Mouse (Mus musculus) liver, embryonic 14.5 days (tissue): ENCODE data around the gene Ift46. TPM values are rescaled to one million over a fixed set of nuclear protein-coding genes. Genes with fewer than 3 reads are reported as not detected.

Experiments
- ATAC-seq: fragments of 200-750 bp; cut with Nextera tagmentation; 2 replicates; pipeline ENCODE4 v1.8.0; 2017; ENCODE audit warnings: moderate number of reproducible peaks, mild to moderate bottlenecking, moderate library complexity; ENCODE audit not compliant: insufficient read depth
- DNase-seq, 3 experiments: peaks; one replicate each; pipeline ENCODE4 v3.0.0-alpha.2; 2012 to 2013; ENCODE audit warnings: low read depth in 3 of 3, low spot score in 3 of 3
- H3K27ac ChIP-seq: fragments of 300-500 bp; sonication (generic); 2 replicates; pipeline ENCODE4 v1.5.1; 2014; ENCODE audit warnings: moderate library complexity, mild to moderate bottlenecking, control low read depth, inconsistent platforms
- H3K27me3 ChIP-seq: fragments of 300-500 bp; sonication (generic); 2 replicates; pipeline ENCODE4 v1.6.1; 2014; ENCODE audit warnings: mild to moderate bottlenecking, low read length, moderate library complexity; ENCODE audit not compliant: control insufficient read depth, insufficient read depth
- H3K36me3 ChIP-seq: fragments of 300-500 bp; sonication (generic); replicated peaks from 2 replicates; pipeline ENCODE4 v1.6.1; 2014; ENCODE audit warnings: low read depth; ENCODE audit not compliant: control insufficient read depth, insufficient read depth
- H3K4me1 ChIP-seq, 2 experiments: fragments of 200-500 bp in 1 of 2; fragments of 300-500 bp in 1 of 2; sonication (generic) in 1 of 2; replicated peaks; 2 replicates each; pipeline ENCODE4 v1.6.1; 2012 to 2014; ENCODE audit warnings: antibody characterized with exemption in 1 of 2, inconsistent platforms in 1 of 2, low read length in 1 of 2; ENCODE audit not compliant: control insufficient read depth in 2 of 2, insufficient read depth in 2 of 2
- H3K4me2 ChIP-seq: fragments of 300-500 bp; sonication (generic); 2 replicates; pipeline ENCODE4 v1.6.1; 2014; ENCODE audit warnings: low read depth, mild to moderate bottlenecking, control low read depth, moderate library complexity
- H3K4me3 ChIP-seq, 2 experiments: fragments of 200-500 bp in 1 of 2; fragments of 300-500 bp in 1 of 2; sonication (generic) in 1 of 2; 2 replicates each; pipeline ENCODE4 v1.5.1; 2012 to 2014; ENCODE audit warnings: low read depth in 2 of 2, low read length in 2 of 2, mild to moderate bottlenecking in 2 of 2, control low read depth in 1 of 2, inconsistent platforms in 1 of 2, moderate library complexity in 1 of 2; ENCODE audit not compliant: insufficient read depth in 1 of 2
- H3K9ac ChIP-seq: fragments of 300-500 bp; sonication (generic); replicated peaks from 2 replicates; pipeline ENCODE4 v1.6.1; 2014; ENCODE audit warnings: mild to moderate bottlenecking, control low read depth, moderate library complexity
- H3K9me3 ChIP-seq: fragments of 300-500 bp; sonication (generic); 2 replicates; pipeline ENCODE4 v1.6.1; 2016; ENCODE audit warnings: low read length, mixed read lengths; ENCODE audit not compliant: control insufficient read depth
- CTCF ChIP-seq: IDR thresholded peaks from 2 replicates; pipeline ENCODE4 v1.5.1; 2016; ENCODE audit warnings: antibody characterized with exemption, low read depth, control low read depth
- EP300 ChIP-seq: IDR thresholded peaks from 2 replicates; pipeline ENCODE4 v1.6.1; 2016; ENCODE audit warnings: antibody characterized with exemption, low read depth
- WGBS: fragments of 180-500 bp; shearing (Covaris S2); extraction: QIAGEN DNeasy Blood & Tissue Kit; methylation state at CpG from one replicate; pipeline ENCODE4 v1.1.7; 2014; ENCODE audit not compliant: insufficient replicate concordance; 5-methylcytosine and 5-hydroxymethylcytosine counted together
- polyA plus RNA-seq, 2 experiments: library from polyadenylated mRNA; depleted of rRNA in 1 of 2; stranded (reverse) in 1 of 2; unstranded in 1 of 2; fragments of >200 nt; fragmentation: Nextera tagmentation in 1 of 2; extraction: Ambion mirVana in 1 of 2; gene quantifications; 2 replicates each; pipeline versions ENCODE4 v1.2.1 to v1.2.3; 2012 to 2014

The Ift46 gene
- polyA plus RNA-seq, 2 experiments = 11.3 to 17.3 TPM

GRCm38 (mm10) chr9:44836439-44836838, 68.7 kb downstream of the Ift46 start:
- Histone ChIP-seq H3K27ac (no peak overlapping the region), H3K27me3 (no peaks in the 10 kb centered on the region), H3K36me3 (peaks cover 37% of the 10 kb centered on the region), H3K4me2 (no peak overlapping the region), H3K4me1 (no peaks in the 10 kb centered on the region), H3K9me3 (no peaks in the 10 kb centered on the region), H3K9ac (no peak overlapping the region), H3K4me3 (no peak overlapping the region)
- ATAC-seq (no peak), DNase-seq (peak; percentile 44 to 52 (median 45))
- WGBS = 42% methylated on average over 7 of the region's 7 CpGs
- TF ChIP-seq CTCF (peak; percentile 84), EP300 (no peak)

- Histone ChIP-seq H3K36me3 (peaks cover 49% of the 10 kb centered on the region), H3K9me3 (no peaks in the 10 kb centered on the region), H3K27ac (no peak overlapping the region), H3K9ac (no peak overlapping the region), H3K4me3 (no peak overlapping the region), H3K27me3 (no peaks in the 10 kb centered on the region), H3K4me2 (no peak overlapping the region), H3K4me1 (no peaks in the 10 kb centered on the region)
- TF ChIP-seq CTCF (peak; percentile 68), EP300 (no peak)
- no peak for DNase-seq
- 77% methylated on average over 10 of the region's 10 CpGs for WGBS
- ATAC-seq = no peak
Measured at GRCm38 (mm10) chr9:44841241-44841640, 73.5 kb downstream of the Ift46 start.

Other genes with a start within 250 kb of the Ift46 start
- gene Cxcr5, start 206.0 kb upstream of the Ift46 start, polyA plus RNA-seq (2012; rRNA removed) = 0.03 TPM in 2 replicates
- not detected in 2 replicates for gene Cxcr5, start 206.0 kb upstream of the Ift46 start, polyA plus RNA-seq (2014; fragmentation: Nextera tagmentation; extraction: Ambion mirVana)
- gene Ddx6, start 163.0 kb upstream of the Ift46 start, polyA plus RNA-seq (2012; rRNA removed) = 6.4 and 9.4 TPM in 2 replicates
- 4.4 and 4.9 TPM in 2 replicates for gene Ddx6, start 163.0 kb upstream of the Ift46 start, polyA plus RNA-seq (2014; fragmentation: Nextera tagmentation; extraction: Ambion mirVana)
- gene Treh, start 94.7 kb upstream of the Ift46 start, polyA plus RNA-seq (2012; rRNA removed) = not detected in 2 replicates
- not detected in 2 replicates for gene Treh, start 94.7 kb upstream of the Ift46 start, polyA plus RNA-seq (2014; fragmentation: Nextera tagmentation; extraction: Ambion mirVana)
- gene Phldb1, start 32.7 kb upstream of the Ift46 start, polyA plus RNA-seq (2012; rRNA removed) = 2.6 and 2.7 TPM in 2 replicates
- gene Phldb1, start 32.7 kb upstream of the Ift46 start, polyA plus RNA-seq (2014; fragmentation: Nextera tagmentation; extraction: Ambion mirVana) = 1.6 and 2.3 TPM in 2 replicates
- 26.6 and 33.5 TPM in 2 replicates for gene Arcn1, start 63 bp upstream of the Ift46 start, polyA plus RNA-seq (2012; rRNA removed)
- gene Arcn1, start 63 bp upstream of the Ift46 start, polyA plus RNA-seq (2014; fragmentation: Nextera tagmentation; extraction: Ambion mirVana) = 84.1 and 88.5 TPM in 2 replicates
- gene Tmem25, start 31.4 kb downstream of the Ift46 start, polyA plus RNA-seq (2012; rRNA removed) = 3.6 and 4.9 TPM in 2 replicates
- gene Tmem25, start 31.4 kb downstream of the Ift46 start, polyA plus RNA-seq (2014; fragmentation: Nextera tagmentation; extraction: Ambion mirVana) = 1.3 and 1.9 TPM in 2 replicates
- gene Ttc36, start 35.2 kb downstream of the Ift46 start, polyA plus RNA-seq (2012; rRNA removed) = 40.4 and 43.5 TPM in 2 replicates
- 72.0 and 77.4 TPM in 2 replicates for gene Ttc36, start 35.2 kb downstream of the Ift46 start, polyA plus RNA-seq (2014; fragmentation: Nextera tagmentation; extraction: Ambion mirVana)
- gene Kmt2a, start 113.4 kb downstream of the Ift46 start, polyA plus RNA-seq (2012; rRNA removed) = 2.3 and 3.0 TPM in 2 replicates
- 2.3 TPM in 2 replicates for gene Kmt2a, start 113.4 kb downstream of the Ift46 start, polyA plus RNA-seq (2014; fragmentation: Nextera tagmentation; extraction: Ambion mirVana)
- 261 and 418 TPM in 2 replicates for gene Atp5l, start 152.8 kb downstream of the Ift46 start, polyA plus RNA-seq (2012; rRNA removed)
- 577 and 630 TPM in 2 replicates for gene Atp5l, start 152.8 kb downstream of the Ift46 start, polyA plus RNA-seq (2014; fragmentation: Nextera tagmentation; extraction: Ambion mirVana)
- 6.1 and 7.6 TPM in 2 replicates for gene Ube4a, start 197.7 kb downstream of the Ift46 start, polyA plus RNA-seq (2012; rRNA removed)
- 11.6 and 13.1 TPM in 2 replicates for gene Ube4a, start 197.7 kb downstream of the Ift46 start, polyA plus RNA-seq (2014; fragmentation: Nextera tagmentation; extraction: Ambion mirVana)
- 0.09 and 0.26 TPM in 2 replicates for gene Cd3g, start 212.5 kb downstream of the Ift46 start, polyA plus RNA-seq (2012; rRNA removed)
- gene Cd3g, start 212.5 kb downstream of the Ift46 start, polyA plus RNA-seq (2014; fragmentation: Nextera tagmentation; extraction: Ambion mirVana) = 0.25 and 0.51 TPM in 2 replicates
- 0.02 TPM in 1 of 2 replicates, not detected in the other for gene Cd3d, start 213.9 kb downstream of the Ift46 start, polyA plus RNA-seq (2012; rRNA removed)
- gene Cd3d, start 213.9 kb downstream of the Ift46 start, polyA plus RNA-seq (2014; fragmentation: Nextera tagmentation; extraction: Ambion mirVana) = 0.32 TPM in 1 of 2 replicates, not detected in the other
- gene Cd3e, start 241.7 kb downstream of the Ift46 start, polyA plus RNA-seq (2012; rRNA removed) = not detected in 2 replicates
- not detected in 2 replicates for gene Cd3e, start 241.7 kb downstream of the Ift46 start, polyA plus RNA-seq (2014; fragmentation: Nextera tagmentation; extraction: Ambion mirVana)